Mouse (Mus musculus): ENCODE measurements at regions not wholly inside any gene's neighbourhood (a gene's known extent, or its start where the extent isn't known, plus 50 kb on each side); places are given as distances from the start of the nearest gene placed in this dataset.

GRCm38 (mm10) chr8:10743241-10743640 lies 265.0 kb downstream of the Irs2 start:
- no peak for TF ChIP-seq CTCF (IDR thresholded peaks at IDR 0.05; ENCODE audit: extremely low read depth, insufficient read depth, insufficient read length, insufficient replicate concordance)
- no peak for TF ChIP-seq POLR2A (IDR thresholded peaks at IDR 0.05; ENCODE audit: low read depth, low read length)
